Mouse (Mus musculus) activated CD4-positive, CD25-positive, alpha-beta regulatory T cell, adult 4 months (primary cell): ENCODE measurements around the gene Gabra1. TPM values are rescaled to one million over a fixed set of nuclear protein-coding genes. Genes with fewer than 3 reads are reported as not detected.

ENCODE experiments used
- ATAC-seq: one replicate; pipeline ENCODE4 v1.8.0; 2017
- polyA plus RNA-seq, 2 experiments: library from polyadenylated mRNA; unstranded; fragments of 100-300 nt; shearing (Covaris generic); gene quantifications; one replicate each; pipeline ENCODE4 v1.2.1; 2017

Gene Gabra1
- polyA plus RNA-seq = under 1 TPM in 1 of 2 experiments, not detected in 1; 0.16 TPM

DNA sequence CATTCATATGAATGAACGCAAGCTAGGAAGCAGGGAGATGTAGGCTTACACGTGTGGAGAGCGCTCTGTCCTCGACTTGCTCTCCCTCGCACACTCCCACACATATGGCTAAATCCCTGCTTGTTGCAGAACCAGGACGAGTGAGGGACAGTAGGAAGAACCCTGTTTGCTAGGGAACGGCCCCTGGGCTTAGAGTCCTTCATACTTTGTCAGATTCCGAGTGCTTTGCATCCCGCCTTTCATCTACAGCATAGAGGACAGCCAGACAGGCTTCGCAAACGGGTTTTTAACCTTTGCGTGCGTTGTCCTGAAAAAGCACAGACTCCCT is at the start of gene Gabra1:
Gabra1 (minus strand) TSS at position 106 of the 328 bp plus-strand sequence.
- ATAC-seq = no peak

DNA sequence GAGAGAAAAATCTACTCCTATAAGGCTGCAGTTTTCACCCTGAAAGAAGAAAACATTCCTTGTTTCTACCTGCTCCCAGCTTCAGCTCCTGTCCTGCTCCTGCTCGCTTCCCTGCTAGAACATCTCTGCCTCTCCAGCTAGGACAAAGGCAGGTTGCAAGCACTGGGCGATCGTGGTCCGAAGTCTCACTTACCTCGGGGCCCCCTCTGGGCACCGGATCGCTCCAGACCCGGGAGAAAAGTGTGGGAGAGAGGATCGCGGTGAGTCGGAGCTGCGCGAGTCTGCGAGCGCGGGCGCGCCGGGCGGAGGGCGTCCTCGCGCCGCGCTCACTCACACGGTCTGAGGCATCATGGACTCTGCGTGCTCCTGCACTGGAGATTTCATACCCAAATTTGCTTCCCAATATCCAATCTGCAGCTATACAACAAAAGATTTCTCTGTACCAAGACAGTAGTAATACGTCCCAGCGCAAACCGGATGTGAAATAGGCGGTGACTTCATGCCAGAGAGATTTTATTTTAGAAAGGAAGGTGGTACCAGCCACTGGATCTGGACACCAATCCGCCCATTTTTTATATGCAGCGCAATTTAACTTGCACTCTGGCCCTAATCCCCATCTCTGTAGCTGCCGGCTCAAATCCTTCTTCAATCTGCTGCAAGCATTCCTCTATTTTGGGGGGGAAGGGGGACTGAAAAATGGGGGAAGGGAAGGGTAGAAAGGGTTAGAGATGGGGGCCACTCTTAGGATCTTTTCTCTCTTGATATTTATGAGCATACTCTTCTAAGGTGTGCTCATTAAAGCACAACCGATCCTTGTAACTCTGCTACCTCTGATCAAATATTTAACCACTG is 531 bp downstream of the Gabra1 start:
- no peak for ATAC-seq

DNA sequence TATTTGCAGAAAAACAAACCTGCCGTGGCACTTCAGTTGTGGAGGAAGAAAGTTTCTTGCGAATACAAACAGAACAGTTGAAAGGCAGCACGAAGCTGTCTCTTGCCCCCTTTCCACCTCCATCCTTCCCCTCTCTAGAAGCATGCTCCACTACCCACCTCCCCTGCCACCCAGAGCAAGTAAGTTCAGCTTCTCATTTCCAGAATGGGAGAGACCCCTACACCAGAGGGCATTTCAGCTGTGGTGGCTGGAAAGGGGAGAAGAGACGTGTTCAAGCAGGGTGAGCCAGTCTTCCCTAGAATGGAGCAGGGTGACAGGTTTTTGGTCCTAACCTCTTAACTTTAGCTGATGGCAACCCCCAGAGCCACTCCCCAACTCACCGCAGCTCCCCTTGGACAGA is 1.3 kb downstream of the Gabra1 start:
- no peak for ATAC-seq

DNA sequence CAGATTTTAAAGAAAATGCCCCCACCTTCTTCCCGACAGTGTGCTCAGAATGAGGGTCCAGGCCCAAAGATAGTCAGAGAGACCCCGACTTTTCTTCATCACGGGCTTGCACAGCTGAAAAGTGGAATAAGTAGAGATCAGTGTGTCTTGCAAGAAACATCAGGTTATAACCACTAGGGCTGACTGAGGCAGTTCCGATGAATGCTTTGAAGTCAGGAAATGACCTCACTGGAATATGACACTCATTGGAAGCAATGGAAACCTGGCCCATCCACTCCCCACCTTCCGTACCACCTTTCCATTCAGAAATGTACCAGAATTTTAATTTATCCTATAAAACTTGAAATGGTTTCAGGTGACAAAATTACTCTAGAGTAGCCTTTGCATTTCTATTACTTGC is 3.2 kb downstream of the Gabra1 start:
- no peak for ATAC-seq

DNA sequence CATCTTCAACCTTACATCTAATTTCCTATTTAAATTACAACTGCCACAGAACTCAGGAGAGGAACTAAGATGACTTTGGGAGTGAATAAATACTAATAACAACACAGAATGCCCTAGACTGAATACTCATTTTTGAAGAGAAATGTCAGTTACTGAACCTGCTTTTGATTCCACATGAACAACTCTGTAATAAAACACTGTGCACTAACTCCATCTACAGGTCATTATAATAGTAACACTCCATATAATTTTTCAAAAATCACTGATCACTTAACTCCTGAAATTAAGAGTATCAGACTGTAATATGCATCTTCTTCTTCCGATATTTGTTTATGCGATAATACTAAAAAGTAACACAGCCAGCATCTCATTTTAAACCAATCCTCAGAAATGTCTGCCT is 4.4 kb downstream of the Gabra1 start:
- ATAC-seq = no peak

DNA sequence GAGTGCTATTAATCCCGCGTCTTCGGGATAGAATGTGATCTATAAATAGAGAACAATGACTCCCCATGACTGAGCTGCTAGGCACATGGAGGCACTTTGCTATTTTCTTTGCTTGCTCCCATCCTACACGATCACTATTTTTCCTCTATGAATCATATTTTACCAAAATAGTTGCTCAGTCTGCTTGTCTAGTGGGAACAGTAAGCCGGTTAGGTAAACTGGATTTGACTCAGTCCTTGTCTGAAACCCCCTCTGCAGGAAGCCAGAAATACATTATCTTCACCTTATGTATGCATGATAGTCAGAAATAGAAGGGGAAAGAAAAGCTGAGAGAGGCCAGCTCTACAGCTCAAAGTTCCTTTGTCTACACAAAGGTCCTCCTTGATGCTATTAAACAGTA is 31.3 kb downstream of the Gabra1 start:
- ATAC-seq = no peak

DNA sequence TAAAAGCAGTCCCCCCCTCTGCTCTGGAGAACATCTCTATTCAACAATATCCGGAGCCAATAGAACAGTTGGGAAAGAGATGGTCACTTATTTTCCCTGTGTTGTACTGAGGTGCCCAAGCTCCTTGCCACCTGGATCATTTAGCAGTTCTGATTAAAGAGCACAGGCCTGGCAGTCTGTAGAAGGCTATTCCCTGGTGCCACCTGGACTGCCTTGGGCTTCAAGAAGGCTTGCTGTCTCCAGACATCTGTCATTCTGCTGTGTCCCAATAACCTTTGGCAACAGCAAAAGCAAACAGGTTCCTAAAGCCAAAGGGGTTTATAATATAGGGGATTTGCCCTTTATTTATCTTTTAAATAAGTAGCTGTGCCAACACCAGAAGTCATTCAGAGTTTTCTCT is 65.8 kb downstream of the Gabra1 start:
- no peak for ATAC-seq

DNA sequence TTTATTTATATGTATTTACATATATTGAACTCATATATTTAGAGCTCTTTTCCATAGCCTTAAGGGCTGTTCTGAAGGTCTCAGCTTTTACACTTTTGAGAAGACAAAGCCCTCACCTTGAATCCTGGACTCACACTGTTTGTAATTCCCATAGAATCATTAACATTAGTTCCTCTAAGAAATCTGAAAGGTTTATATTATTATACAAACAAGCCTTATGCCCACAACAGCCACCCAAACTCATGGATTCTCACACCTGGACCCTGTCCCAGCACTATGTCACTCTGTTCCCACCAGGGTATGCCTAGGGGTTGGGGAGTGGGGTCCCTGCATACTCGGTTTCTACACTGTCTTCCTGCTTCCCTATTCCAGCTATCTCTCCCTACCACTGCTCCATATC is 72.7 kb downstream of the Gabra1 start:
- ATAC-seq = no peak

DNA sequence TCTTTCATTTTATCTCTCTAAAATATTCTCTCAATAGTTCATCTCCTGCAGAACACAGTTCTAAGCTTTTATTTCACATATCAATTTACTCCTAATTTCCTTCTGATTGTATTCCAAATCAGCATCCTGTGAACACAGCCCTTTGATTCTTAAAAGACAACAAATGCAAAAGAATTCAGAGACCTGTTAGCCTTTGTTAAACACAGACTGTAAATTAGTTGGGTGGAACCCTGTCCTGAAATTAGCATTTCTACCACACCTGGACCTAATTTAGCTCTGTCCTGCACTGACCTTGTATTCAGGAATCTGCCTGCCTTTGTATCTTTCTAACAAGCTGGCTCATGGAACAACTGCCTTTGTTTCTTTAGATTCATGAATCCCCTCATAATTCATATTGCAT is 73.1 kb downstream of the Gabra1 start:
- ATAC-seq = no peak

DNA sequence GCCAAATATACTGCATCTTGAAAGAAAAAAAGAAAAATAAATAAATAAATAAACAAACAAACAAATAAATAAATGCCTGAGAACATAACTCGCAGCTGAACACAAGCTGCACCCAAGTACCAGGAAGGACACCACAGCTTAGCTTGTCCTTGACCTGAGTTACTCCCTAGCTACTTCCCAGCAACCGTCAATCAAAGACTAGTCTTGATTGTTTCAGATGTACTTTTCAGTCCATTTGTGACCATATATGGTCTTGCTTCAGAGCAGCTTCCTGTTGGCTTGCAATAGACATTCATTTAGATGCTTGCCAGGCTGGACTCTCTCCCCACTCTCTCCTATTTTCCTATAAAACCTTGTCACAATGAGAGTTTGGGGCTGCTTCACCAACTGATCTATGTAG is 87.2 kb downstream of the Gabra1 start:
- no peak for ATAC-seq

Other genes starting within 250 kb of the Gabra1 start
- gene Gabrg2, start 182.1 kb downstream of the Gabra1 start, polyA plus RNA-seq = under 1 TPM in 1 of 2 experiments, not detected in 1; 0.12 TPM
- not detected for gene Gabra6, start 138.1 kb upstream of the Gabra1 start, polyA plus RNA-seq
- under 1 TPM in 1 of 2 experiments, not detected in 1; 0.11 TPM for gene Gabrb2, start 236.8 kb upstream of the Gabra1 start, polyA plus RNA-seq